Mouse (Mus musculus): ENCODE data around the gene Olfr1440. TPM values are rescaled to one million over a fixed set of nuclear protein-coding genes. Genes with fewer than 3 reads are reported as not detected.

Olfr1440 gene
- polyA plus RNA-seq, 1 experiment from 2014 or later: not detected

- Histone ChIP-seq H3K4me2 (replicated peaks) (no peak overlapping the region), H3K27me3 (ENCODE audit: control insufficient read depth, insufficient read depth, low read length) (no peaks in the 10 kb centered on the region), H3K4me1 (replicated peaks; ENCODE audit: control insufficient read depth, insufficient read depth, low read length) (no peaks in the 10 kb centered on the region), H3K36me3 (replicated peaks; ENCODE audit: control insufficient read depth, insufficient read depth) (no peaks in the 10 kb centered on the region), H3K4me3 (replicated peaks; ENCODE audit: low read length) (no peak overlapping the region), H3K9me3 (ENCODE audit: control insufficient read depth, low read length) (no peaks in the 10 kb centered on the region), H3K9ac (no peak overlapping the region), H3K27ac (no peak overlapping the region)
- DNase-seq (ENCODE audit: low spot score) (peak; percentile 63), ATAC-seq (ENCODE audit: low FRiP score) (peak; percentile 75)
- WGBS: 6% methylated on average over 2 of the region's 2 CpGs
These were observed 46.0 kb downstream of the Olfr1440 start for GRCm38 (mm10) chr19:12433033-12433432.

GRCm38 (mm10) chr19:12435011-12435416 lies 47.9 kb downstream of the Olfr1440 start:
- Histone ChIP-seq H3K9ac (no peak overlapping the region), H3K27me3 (ENCODE audit: control insufficient read depth, insufficient read depth, low read length) (no peaks in the 10 kb centered on the region), H3K4me3 (replicated peaks; ENCODE audit: low read length) (no peak overlapping the region), H3K27ac (no peak overlapping the region), H3K9me3 (ENCODE audit: control insufficient read depth, low read length) (no peaks in the 10 kb centered on the region), H3K36me3 (replicated peaks; ENCODE audit: control insufficient read depth, insufficient read depth) (no peaks in the 10 kb centered on the region), H3K4me1 (replicated peaks; ENCODE audit: control insufficient read depth, insufficient read depth, low read length) (no peaks in the 10 kb centered on the region), H3K4me2 (replicated peaks) (no peak overlapping the region)
- 85% methylated on average over 4 of the region's 4 CpGs for WGBS
- DNase-seq (ENCODE audit: low spot score) (no peak), ATAC-seq (ENCODE audit: low FRiP score) (no peak)

- no peak for ATAC-seq (ENCODE audit: low FRiP score)
- no peak overlapping the region for H3K9ac ChIP-seq
- H3K4me2 ChIP-seq (replicated peaks): no peak overlapping the region
- no peaks in the 10 kb centered on the region for H3K27me3 ChIP-seq (ENCODE audit: control insufficient read depth, insufficient read depth, low read length)
- no peak for DNase-seq (ENCODE audit: low spot score)
- H3K27ac ChIP-seq: no peak overlapping the region
- no peaks in the 10 kb centered on the region for H3K4me1 ChIP-seq (replicated peaks; ENCODE audit: control insufficient read depth, insufficient read depth, low read length)
- H3K36me3 ChIP-seq (replicated peaks; ENCODE audit: control insufficient read depth, insufficient read depth): no peaks in the 10 kb centered on the region
- no peaks in the 10 kb centered on the region for H3K9me3 ChIP-seq (ENCODE audit: control insufficient read depth, low read length)
- H3K4me3 ChIP-seq (replicated peaks; ENCODE audit: low read length): no peak overlapping the region
- 90% methylated on average over 4 of the region's 4 CpGs for WGBS
These were observed 48.9 kb downstream of the Olfr1440 start for GRCm38 (mm10) chr19:12435750-12436524.

- Histone ChIP-seq H3K9ac (no peak overlapping the region), H3K9me3 (ENCODE audit: control insufficient read depth, low read length) (no peaks in the 10 kb centered on the region), H3K27me3 (ENCODE audit: control insufficient read depth, insufficient read depth, low read length) (no peaks in the 10 kb centered on the region), H3K36me3 (replicated peaks; ENCODE audit: control insufficient read depth, insufficient read depth) (no peaks in the 10 kb centered on the region), H3K4me2 (replicated peaks) (no peak overlapping the region), H3K4me3 (replicated peaks; ENCODE audit: low read length) (no peak overlapping the region), H3K27ac (no peak overlapping the region), H3K4me1 (replicated peaks; ENCODE audit: control insufficient read depth, insufficient read depth, low read length) (no peaks in the 10 kb centered on the region)
- no peak for ATAC-seq (ENCODE audit: low FRiP score)
- DNase-seq (ENCODE audit: low spot score): no peak
- WGBS: 46% methylated on average over 1 of the region's 1 CpGs
These were observed 52.5 kb downstream of the Olfr1440 start for GRCm38 (mm10) chr19:12439581-12439980.

GRCm38 (mm10) chr19:12440103-12440725 lies 53.1 kb downstream of the Olfr1440 start:
- no peak overlapping the region for H3K4me2 ChIP-seq (replicated peaks)
- H3K9me3 ChIP-seq (ENCODE audit: control insufficient read depth, low read length): no peaks in the 10 kb centered on the region
- no peaks in the 10 kb centered on the region for H3K27me3 ChIP-seq (ENCODE audit: control insufficient read depth, insufficient read depth, low read length)
- 71% methylated on average over 5 of the region's 5 CpGs for WGBS
- H3K4me1 ChIP-seq (replicated peaks; ENCODE audit: control insufficient read depth, insufficient read depth, low read length): no peaks in the 10 kb centered on the region
- ATAC-seq (ENCODE audit: low FRiP score) (no peak), DNase-seq (ENCODE audit: low spot score) (no peak)
- H3K27ac ChIP-seq: no peak overlapping the region
- H3K4me3 ChIP-seq (replicated peaks; ENCODE audit: low read length): no peak overlapping the region
- no peak overlapping the region for H3K9ac ChIP-seq
- no peaks in the 10 kb centered on the region for H3K36me3 ChIP-seq (replicated peaks; ENCODE audit: control insufficient read depth, insufficient read depth)

- Histone ChIP-seq H3K27ac (no peak overlapping the region), H3K36me3 (replicated peaks; ENCODE audit: control insufficient read depth, insufficient read depth) (no peaks in the 10 kb centered on the region), H3K4me1 (replicated peaks; ENCODE audit: control insufficient read depth, insufficient read depth, low read length) (no peaks in the 10 kb centered on the region), H3K4me3 (replicated peaks; ENCODE audit: low read length) (no peak overlapping the region), H3K27me3 (ENCODE audit: control insufficient read depth, insufficient read depth, low read length) (no peaks in the 10 kb centered on the region), H3K9ac (no peak overlapping the region), H3K9me3 (ENCODE audit: control insufficient read depth, low read length) (no peaks in the 10 kb centered on the region), H3K4me2 (replicated peaks) (no peak overlapping the region)
- no peak for ATAC-seq (ENCODE audit: low FRiP score)
- no peak for DNase-seq (ENCODE audit: low spot score)
- 82% methylated on average over 4 of the region's 4 CpGs for WGBS
These were observed 55.5 kb downstream of the Olfr1440 start for GRCm38 (mm10) chr19:12442560-12442959.

- Histone ChIP-seq H3K4me2 (replicated peaks) (no peak overlapping the region), H3K27ac (no peak overlapping the region), H3K27me3 (ENCODE audit: control insufficient read depth, insufficient read depth, low read length) (no peaks in the 10 kb centered on the region), H3K9ac (no peak overlapping the region), H3K36me3 (replicated peaks; ENCODE audit: control insufficient read depth, insufficient read depth) (no peaks in the 10 kb centered on the region), H3K4me3 (replicated peaks; ENCODE audit: low read length) (no peak overlapping the region), H3K4me1 (replicated peaks; ENCODE audit: control insufficient read depth, insufficient read depth, low read length) (no peaks in the 10 kb centered on the region), H3K9me3 (ENCODE audit: control insufficient read depth, low read length) (no peaks in the 10 kb centered on the region)
- DNase-seq (ENCODE audit: low spot score): no peak
- 87% methylated on average over 3 of the region's 3 CpGs for WGBS
- no peak for ATAC-seq (ENCODE audit: low FRiP score)
These were observed 57.9 kb downstream of the Olfr1440 start for GRCm38 (mm10) chr19:12445014-12445413.

Other genes with a start within 250 kb of the Olfr1440 start
- not detected in 2 replicates for gene Olfr1555-ps1, start 217.2 kb upstream of the Olfr1440 start, polyA plus RNA-seq (2014; fragmentation: Nextera tagmentation; extraction: Ambion mirVana)
- not detected in 2 replicates for gene Olfr1431, start 186.6 kb upstream of the Olfr1440 start, polyA plus RNA-seq (2014; fragmentation: Nextera tagmentation; extraction: Ambion mirVana)
- not detected in 2 replicates for gene Olfr1432, start 154.7 kb upstream of the Olfr1440 start, polyA plus RNA-seq (2014; fragmentation: Nextera tagmentation; extraction: Ambion mirVana)
- not detected in 2 replicates for gene Olfr262, start 145.6 kb upstream of the Olfr1440 start, polyA plus RNA-seq (2014; fragmentation: Nextera tagmentation; extraction: Ambion mirVana)
- not detected in 2 replicates for gene Olfr235, start 126.2 kb upstream of the Olfr1440 start, polyA plus RNA-seq (2014; fragmentation: Nextera tagmentation; extraction: Ambion mirVana)
- not detected in 2 replicates for gene Olfr1434, start 107.4 kb upstream of the Olfr1440 start, polyA plus RNA-seq (2014; fragmentation: Nextera tagmentation; extraction: Ambion mirVana)
- gene Olfr1436, start 88.1 kb upstream of the Olfr1440 start, polyA plus RNA-seq (2014; fragmentation: Nextera tagmentation; extraction: Ambion mirVana): not detected in 2 replicates
- gene Olfr1437, start 62.2 kb upstream of the Olfr1440 start, polyA plus RNA-seq (2014; fragmentation: Nextera tagmentation; extraction: Ambion mirVana): not detected in 2 replicates
- gene Olfr1438-ps1, start 51.4 kb upstream of the Olfr1440 start, polyA plus RNA-seq (2014; fragmentation: Nextera tagmentation; extraction: Ambion mirVana): not detected in 2 replicates
- gene Olfr1441, start 30.2 kb downstream of the Olfr1440 start, polyA plus RNA-seq (2014; fragmentation: Nextera tagmentation; extraction: Ambion mirVana): not detected in 2 replicates
- gene Pfpl, start 40.6 kb downstream of the Olfr1440 start, polyA plus RNA-seq (2014; fragmentation: Nextera tagmentation; extraction: Ambion mirVana): not detected in 2 replicates
- 0.91 and 1.3 TPM in 2 replicates for gene Mpeg1, start 73.5 kb downstream of the Olfr1440 start, polyA plus RNA-seq (2014; fragmentation: Nextera tagmentation; extraction: Ambion mirVana)
- 44.1 and 50.6 TPM in 2 replicates for gene Dtx4, start 114.2 kb downstream of the Olfr1440 start, polyA plus RNA-seq (2014; fragmentation: Nextera tagmentation; extraction: Ambion mirVana)
- 7.1 and 7.5 TPM in 2 replicates for gene Fam111a, start 158.5 kb downstream of the Olfr1440 start, polyA plus RNA-seq (2014; fragmentation: Nextera tagmentation; extraction: Ambion mirVana)
- not detected in 2 replicates for gene Gm4952, start 212.7 kb downstream of the Olfr1440 start, polyA plus RNA-seq (2014; fragmentation: Nextera tagmentation; extraction: Ambion mirVana)
- not detected in 2 replicates for gene Glyat, start 246.0 kb downstream of the Olfr1440 start, polyA plus RNA-seq (2014; fragmentation: Nextera tagmentation; extraction: Ambion mirVana)

Measured in hindbrain, embryonic 14.5 days (tissue).